Mouse (Mus musculus) cortical plate, adult 2 months (tissue): ENCODE measurements around the gene Hspbp1.

ENCODE experiments used
- CTCF ChIP-seq: fragments of 200-500 bp; IDR thresholded peaks from 2 replicates; pipeline ENCODE4 v1.5.1; 2011; ENCODE audit warnings: mild to moderate bottlenecking, control low read depth, low read length; ENCODE audit not compliant: insufficient read depth; ENCODE audit errors: extremely low read depth
- POLR2A ChIP-seq: fragments of 200-500 bp; IDR thresholded peaks from 2 replicates; pipeline ENCODE4 v1.6.1; 2011; ENCODE audit warnings: mild to moderate bottlenecking, low read length, control low read depth; ENCODE audit not compliant: insufficient read depth; ENCODE audit errors: extremely low read depth

DNA sequence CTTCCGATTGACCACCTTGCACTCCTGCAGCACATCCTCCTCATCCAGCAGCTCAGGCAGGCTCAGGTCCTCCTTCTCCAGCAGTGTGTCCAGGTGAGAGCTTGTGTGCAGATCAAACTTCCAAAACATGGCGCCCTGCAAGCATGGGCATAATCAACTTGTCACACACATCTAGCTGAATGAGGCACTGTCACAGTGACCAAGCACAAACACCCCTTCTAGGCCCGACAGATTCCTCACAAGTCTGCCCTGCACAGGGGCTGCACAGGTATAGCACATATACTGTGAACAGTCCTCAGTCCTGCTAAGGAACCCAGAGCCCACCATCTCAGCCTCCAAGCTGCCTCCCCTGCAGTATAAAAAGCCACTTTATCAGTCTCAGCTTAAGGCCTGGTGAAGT, 38.1 kb downstream of the Hspbp1 start:
- TF ChIP-seq CTCF: no peak
- TF ChIP-seq POLR2A: no peak
